Mouse (Mus musculus) layer of hippocampus, adult 11-12 months (tissue): Measurements from ENCODE around the gene Gm20683.

Experiments
- DNase-seq: peaks from one replicate; pipeline ENCODE4 v3.0.0; 2022; ENCODE audit warnings: low spot score

Gm20683 gene

GRCm38 (mm10) chr17:25795609-25796092 is 45.9 kb downstream of the Gm20683 start, which contains the start of gene AC134908.4:
Gene AC134908.4 (minus strand): TSS chr17:25795659.
- DNase-seq = peak; percentile 82

GRCm38 (mm10) chr17:25794998-25795397 is 46.6 kb downstream of the Gm20683 start:
- DNase-seq = no peak

- no peak for DNase-seq
These were observed 47.4 kb downstream of the Gm20683 start for GRCm38 (mm10) chr17:25794197-25794596.

GRCm38 (mm10) chr17:25792615-25793014 is 48.9 kb downstream of the Gm20683 start, which contains the start of gene Fam173a:
Gene Fam173a (minus strand): TSS chr17:25792901.
- DNase-seq = peak; percentile 73

- DNase-seq = peak; percentile 86
These were observed 49.6 kb downstream of the Gm20683 start for GRCm38 (mm10) chr17:25791843-25792527.

GRCm38 (mm10) chr17:25791320-25791842 is 50.2 kb downstream of the Gm20683 start:
- no peak for DNase-seq

- no peak for DNase-seq
These were observed 54.6 kb downstream of the Gm20683 start for GRCm38 (mm10) chr17:25786781-25787504.

- no peak for DNase-seq
These were observed 55.3 kb downstream of the Gm20683 start, which contains the start of gene Ccdc78 for GRCm38 (mm10) chr17:25786280-25786679. Gene Ccdc78 (plus strand): TSS chr17:25786580.

GRCm38 (mm10) chr17:25785281-25785745 is 56.2 kb downstream of the Gm20683 start, which contains the start of gene Haghl:
Gene Haghl (minus strand): TSS chr17:25785673.
- DNase-seq = peak; percentile 98
